Mouse (Mus musculus): ENCODE data around the gene Actr2. TPM values are rescaled to one million over a fixed set of nuclear protein-coding genes. Genes with fewer than 3 reads are reported as not detected.
"Not testable (repeated sequence)": the region's sequence is repeated elsewhere in the genome, so short reads cannot be mapped to it uniquely, and the experiment has no call there.

The Actr2 gene
- total RNA-seq, 2 experiments from 2014 or later = 75.6 to 76.9 TPM

DNA sequence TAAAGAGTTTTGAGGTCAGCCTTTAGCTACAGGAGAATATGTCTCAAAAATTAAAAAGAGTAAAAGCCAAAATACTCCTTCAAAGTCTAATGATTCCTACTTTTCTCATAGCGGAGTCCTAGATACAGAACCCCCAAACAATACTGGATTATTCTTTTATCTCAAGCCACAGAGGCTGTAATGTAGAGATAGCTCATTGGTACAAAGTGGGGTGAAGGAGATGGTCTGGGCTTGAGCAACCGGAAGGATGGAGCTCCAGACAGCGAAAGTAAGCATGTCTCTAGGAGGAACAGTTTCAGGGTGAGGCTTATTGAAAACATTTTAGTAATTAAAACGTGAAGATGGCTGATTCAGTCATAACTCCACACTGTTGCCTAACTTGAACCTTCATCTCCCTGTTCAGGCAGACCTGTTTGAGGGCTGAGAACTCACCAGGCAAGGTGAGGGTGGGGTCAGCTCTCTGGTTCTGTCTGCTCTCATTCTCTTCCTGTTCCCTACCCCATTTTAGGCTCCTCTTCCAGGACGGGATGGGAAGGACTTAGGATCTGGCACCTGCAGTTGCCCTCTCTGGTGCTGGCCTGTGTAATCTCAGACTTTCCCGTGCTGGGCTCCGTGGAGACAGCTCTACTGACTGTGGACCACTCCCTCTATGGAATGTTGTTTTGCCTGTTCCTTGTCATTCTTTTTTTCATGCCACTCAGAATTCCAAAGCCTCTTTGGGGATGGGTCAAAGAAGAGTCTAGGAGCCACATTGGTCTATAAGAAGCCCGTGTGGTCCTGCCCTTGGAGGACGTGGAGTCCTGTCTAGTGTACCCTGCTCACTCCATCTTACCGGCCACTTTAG is 14.2 kb upstream of the Actr2 start:
- DNase-seq = no peak
- intact Hi-C loops (cut with DNase I) = no loop called here

DNA sequence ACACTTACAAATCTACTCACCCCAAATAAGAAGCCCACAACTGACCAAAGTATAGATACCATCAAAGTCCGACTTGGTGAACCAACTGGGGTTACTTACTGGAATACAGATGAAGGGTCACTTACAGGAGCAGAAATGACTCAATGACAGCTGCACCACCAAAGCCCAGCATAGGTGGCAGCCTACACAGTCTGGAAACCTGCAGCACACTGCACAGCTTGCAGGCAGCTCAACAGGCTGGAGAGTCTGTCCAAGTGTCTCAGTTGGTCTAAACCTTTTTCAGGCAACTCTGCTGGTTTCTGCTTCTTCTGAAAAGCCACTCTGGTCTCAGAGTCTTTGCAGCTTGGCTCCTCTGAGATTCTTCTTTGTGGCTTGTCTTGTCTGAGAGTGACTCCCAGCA is 12.7 kb upstream of the Actr2 start:
- intact Hi-C loops (cut with DNase I) = no loop called here
- no peak for DNase-seq

DNA sequence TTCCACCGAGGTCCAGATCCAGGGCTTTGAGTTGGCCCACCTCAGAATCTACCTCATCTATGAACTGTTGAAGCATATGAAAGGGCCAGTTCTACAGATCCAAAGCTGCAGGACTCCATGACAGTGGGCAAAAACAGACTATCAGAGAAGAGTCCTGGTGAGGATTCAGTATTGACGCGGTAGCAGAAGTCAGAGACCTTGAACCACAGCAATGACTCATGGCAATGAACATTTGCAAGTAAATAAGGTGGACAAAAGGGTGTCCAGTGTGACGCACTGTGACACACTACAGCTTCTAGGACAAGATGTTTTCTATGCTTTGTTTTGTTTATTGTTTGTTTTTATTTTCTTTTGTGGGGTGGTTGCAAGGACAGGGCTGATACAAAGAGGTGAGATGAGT is 4.0 kb upstream of the Actr2 start:
- intact Hi-C loops (cut with DNase I) = loop anchor here (10.0 kb wide), 1 partner anchor 518 kb away; no protein-coding TSS in a partner anchor
- DNase-seq = no peak

DNA sequence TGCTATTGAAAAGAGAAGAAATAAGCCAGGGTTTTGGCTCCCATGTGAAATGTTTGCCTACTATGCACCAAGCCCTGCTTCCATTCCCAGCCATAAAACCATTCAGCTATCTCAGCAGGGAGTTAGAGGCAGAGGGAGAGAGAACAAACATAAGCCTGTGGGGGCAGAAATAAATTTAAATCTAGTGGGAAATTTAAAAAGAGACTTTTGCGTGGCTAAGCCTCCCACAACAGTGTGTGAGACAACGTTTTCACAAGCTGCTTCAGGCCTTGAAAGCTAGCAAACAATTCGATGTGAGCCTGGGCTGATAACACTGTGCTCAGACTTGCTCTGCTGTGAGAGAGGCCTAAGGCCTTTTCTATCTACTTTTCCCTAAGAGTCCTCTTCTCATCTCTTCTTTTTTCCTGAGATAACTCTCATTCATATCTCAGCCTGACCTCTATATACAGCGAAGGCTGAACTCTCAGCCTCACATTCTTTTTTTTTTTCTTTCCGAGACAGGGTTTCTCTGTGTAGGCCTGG is 3.4 kb upstream of the Actr2 start:
- intact Hi-C loops (cut with DNase I) = loop anchor here (10.0 kb wide), 1 partner anchor 519 kb away; no protein-coding TSS in a partner anchor

DNA sequence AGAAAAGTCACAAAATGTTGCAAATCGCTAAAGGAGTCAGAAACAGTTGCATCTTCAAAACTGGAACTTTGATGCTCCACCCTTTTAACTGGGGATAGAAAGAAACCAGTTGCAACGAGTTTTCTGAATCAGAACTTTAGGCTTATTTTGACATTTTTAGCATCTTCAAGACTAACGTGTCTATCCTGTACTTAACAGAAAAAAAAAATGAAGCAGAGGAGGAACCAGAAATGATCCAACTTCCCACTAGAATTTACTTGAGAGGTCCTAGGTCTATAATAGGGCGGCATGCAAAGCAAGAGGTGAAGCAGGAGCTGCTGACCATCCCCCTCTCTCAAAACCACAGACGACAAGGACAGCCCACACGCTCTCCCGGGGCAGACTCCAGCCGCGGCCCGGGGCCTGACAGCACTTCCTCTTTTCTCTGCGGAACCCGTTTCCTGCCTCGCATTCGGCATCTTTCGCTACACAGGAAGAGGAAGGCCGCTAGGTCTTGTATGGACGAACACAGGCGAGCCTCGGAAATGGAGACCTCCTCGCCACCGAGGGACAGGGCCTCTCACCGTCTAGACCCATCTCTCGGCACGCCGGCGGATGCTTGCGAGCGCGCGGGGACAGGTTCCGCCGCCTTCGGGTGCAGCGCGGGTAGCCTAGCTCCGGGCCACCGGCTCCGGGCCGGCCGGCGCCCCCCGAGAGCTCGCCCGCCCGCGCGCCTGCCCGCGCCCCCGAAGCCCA is 540 bp downstream of the Actr2 start:
- peak; percentile 73 to 88 for DNase-seq
- intact Hi-C loops (cut with DNase I) = loop anchor here (10.0 kb wide), 1 partner anchor 523 kb away; no protein-coding TSS in a partner anchor

More for the DNA sequence above, 3.4 kb upstream of the Actr2 start:
- no peak for DNase-seq

DNA sequence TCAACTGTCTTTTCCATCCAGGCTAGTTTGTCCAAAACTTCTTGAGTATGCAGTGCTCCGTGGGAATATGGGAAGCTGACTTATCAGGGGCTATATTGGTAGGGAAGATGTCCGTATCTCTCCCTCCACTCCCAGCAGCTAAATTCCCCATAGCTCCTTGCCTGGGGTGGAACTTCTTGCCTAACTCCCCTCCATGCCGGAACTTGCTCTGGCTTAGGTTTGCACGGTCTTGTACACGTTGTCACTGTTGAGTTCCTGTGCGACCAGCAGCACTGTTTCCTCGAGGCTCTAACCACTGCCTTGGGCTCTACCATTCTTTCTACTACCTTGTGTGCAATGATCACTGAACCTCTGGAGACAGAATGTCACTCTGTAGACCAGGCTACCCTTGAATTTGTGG is 4.6 kb downstream of the Actr2 start:
- intact Hi-C loops (cut with DNase I) = no loop called here
- DNase-seq = no peak

DNA sequence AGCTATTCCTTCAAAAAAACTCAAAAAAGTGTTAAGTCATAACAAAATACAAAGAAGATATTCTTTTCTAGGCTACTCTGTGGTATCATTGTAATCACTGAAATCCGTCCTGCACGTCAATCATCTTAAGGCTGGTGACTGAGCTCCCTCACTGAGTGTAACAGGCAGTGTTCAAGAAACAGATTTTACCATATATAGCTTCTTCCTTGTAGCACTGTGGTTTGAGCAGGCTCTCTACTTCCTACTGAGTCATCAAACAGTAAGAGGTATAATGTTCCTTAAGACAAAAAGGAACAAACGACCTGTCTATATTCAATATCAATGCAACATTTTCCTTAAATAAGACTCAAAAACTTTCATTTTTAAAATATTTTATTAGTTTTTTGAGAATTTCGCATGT is 5.0 kb downstream of the Actr2 start:
- no peak for DNase-seq
- intact Hi-C loops (cut with DNase I) = no loop called here

DNA sequence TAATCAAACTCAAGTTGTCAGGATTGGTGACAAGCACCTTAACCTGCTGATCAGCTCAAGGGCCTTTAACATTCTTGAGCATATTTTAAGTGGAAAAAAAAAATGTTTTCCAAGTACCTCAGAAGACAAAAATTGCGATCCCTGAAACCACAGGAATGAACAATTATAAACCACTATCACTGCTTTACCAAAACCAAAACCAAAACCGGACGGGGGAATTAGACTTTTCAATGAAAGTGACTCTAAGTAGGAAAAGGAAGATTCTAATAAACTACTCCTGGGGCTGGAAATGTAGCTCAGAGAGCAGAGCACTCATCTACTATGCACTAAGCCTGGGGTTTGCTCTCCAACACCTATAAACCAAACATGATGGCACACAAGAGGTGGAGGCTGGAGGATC is 5.8 kb downstream of the Actr2 start:
- intact Hi-C loops (cut with DNase I) = no loop called here
- DNase-seq = no peak

DNA sequence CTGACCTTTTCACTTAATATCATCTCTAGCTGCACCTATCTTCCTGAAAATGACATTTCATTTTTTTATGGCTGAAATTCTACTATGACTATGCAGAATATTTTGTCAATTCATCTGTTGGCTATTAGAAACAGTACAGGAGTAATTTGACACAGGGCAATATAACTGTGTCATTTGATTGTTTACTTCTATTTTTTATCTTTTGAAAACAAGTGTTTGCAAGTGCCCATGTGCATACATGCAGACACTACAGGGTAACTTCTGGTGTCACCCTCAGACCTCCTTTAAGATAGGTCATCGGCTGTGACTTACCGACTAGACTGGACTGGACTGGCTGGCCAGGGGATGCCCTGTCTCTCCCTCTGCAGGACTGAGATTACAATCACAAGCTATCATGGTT is 8.8 kb downstream of the Actr2 start:
- no peak for DNase-seq
- intact Hi-C loops (cut with DNase I) = no loop called here

DNA sequence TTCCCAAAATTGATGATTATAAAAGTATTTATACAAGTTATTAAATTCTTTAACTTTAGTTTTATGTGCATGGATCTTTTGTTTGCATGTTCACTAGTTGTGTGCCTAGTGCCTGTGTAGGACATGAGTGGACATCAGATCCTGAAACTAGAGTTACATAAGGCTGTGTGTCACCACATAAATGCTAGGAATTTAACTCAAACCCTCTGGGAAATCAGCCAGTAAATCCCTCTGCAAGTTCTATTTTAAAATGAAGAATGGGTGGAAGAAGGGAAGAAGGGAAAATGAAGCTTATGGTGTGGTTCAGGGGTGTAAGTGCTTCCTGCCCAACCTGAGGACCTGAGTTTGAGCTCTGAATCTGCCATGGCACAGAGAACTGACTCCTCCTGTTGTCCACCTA is 26.4 kb downstream of the Actr2 start:
- intact Hi-C loops (cut with DNase I) = no loop called here
- no peak for DNase-seq

DNA sequence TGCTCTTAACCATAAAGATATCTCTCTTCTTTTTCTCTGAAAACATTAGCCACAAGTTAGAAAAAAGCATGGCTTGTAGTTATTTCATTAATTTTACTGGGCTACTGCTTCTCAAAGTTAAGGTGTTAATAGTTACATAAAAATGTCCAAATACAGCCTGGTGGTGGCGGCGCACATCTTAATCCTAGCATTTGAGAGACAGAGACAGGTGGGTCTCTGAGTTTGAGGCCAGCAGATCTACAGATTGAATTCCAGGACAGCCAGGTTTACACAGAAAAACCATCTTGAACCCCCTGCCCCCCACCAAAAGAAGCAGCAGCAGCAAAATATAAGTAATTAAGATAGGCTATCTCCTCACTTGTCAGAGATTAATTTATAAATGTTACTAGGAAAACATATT is 27.1 kb downstream of the Actr2 start:
- no peak for DNase-seq
- intact Hi-C loops (cut with DNase I) = no loop called here

DNA sequence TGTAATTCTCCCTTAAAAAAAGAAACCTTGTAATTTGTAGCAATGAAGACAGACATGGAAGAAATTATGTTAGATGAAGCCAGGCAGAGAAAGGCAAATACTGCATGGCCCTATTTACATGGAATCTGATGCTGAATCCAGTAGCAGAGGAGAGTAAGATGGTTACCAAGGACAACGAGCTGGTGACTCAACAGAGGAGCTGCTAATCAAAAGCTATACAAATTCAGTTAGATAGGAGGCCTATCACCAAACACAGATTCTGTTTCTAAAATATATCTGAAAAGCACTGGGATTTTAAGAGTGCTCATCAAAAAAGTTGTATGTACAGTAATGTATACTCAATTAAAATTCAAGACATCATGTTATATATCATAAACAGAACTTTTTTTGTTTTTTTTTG is 37.3 kb downstream of the Actr2 start:
- DNase-seq = no peak
- intact Hi-C loops (cut with DNase I) = no loop called here

DNA sequence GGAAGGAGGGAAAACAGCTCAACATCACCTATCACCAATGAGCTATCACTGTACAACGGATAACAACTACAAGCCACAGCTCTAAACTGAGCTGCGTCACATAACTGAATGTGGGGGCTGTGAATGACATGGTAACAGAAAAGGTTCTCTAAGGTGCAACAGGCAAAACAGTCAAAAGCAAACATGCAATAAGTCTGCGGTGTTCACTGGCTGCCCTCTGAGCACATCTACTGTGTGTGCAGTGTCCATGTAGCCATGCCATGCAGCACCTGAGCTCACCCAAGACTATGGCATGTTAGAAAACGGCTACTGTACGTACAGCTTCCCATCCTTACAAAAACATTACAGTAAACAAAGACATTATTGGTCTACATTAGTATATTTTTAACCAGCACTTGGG is 39.9 kb downstream of the Actr2 start:
- intact Hi-C loops (cut with DNase I) = loop anchor here (1.0 to 2.0 kb wide), 2 partner anchors 152 to 243 kb away; no protein-coding TSS in a partner anchor
- no peak for DNase-seq

DNA sequence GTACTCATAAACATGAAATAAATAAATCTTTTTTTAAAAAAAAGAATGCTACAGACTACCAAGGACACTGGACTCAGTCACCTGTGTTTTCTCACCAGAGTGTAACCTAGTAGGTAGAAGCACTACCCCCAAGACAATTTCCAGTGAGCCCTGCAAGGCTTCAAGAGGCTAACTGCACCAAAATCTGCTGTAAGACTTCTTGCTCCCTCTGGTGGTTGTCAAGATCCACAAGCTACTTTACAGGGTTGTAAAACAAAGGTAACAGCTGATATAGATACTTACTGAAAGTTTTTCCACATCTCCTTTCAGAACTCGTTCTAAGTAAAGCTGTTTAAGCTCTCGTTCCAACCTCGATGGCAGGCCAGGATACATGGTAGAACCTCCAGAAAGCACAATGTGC is 40.5 kb downstream of the Actr2 start:
- DNase-seq = peak in 1 of 2 experiments; percentile 17
- intact Hi-C loops (cut with DNase I) = loop anchor here (1.0 to 2.0 kb wide), 2 partner anchors 151 to 242 kb away; no protein-coding TSS in a partner anchor

DNA sequence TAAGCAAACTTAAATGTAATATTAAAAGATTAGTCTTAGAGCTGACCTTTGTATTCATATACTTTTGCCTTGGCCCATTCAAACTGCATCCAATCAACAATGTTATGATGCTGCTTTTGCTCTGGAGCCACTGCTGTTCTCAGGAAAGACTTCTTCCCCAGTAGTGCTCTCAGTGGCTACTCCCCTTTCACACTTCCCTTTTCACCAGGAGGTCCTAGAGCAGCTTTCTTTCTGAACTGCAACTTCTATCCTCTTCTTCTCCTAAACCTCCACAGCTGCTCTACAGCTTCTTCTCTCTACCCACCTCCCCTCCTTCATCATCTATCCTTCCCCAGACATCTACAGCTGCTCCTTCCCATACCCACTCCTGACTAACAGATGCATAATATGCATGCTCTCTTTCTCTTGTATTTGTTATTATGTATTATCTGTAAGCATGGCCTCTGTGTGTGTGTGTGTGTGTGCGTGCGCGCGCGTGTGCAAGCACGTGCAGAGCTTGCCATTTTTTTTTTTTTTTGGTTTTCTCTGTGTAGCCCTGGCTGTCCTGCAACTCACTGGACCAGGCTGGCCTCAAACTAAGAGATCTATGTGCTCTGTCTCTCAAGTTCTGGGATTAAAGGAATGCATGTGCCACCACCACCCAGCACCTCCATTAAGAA is 44.2 kb downstream of the Actr2 start:
- no peak for DNase-seq
- intact Hi-C loops (cut with DNase I) = no loop called here

DNA sequence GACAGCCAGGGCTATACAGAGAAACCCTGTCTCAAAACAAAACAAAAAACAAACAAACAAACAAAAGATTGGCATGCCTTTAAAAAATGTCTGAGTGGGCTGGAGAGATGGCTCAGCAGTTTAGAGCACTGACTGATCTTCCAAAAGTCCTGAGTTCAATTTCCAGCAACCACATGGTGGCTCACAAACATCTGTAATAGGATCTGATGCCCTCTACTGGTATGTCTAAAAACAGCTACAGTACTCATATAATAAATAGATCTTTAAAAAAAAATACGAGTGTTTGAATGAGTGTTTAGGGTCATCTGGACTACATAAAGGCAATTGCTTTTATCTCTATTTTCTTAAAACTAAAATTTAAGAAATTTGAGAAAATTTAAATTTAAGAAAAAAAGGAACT is 45.2 kb downstream of the Actr2 start:
- intact Hi-C loops (cut with DNase I) = no loop called here
- DNase-seq = no peak

DNA sequence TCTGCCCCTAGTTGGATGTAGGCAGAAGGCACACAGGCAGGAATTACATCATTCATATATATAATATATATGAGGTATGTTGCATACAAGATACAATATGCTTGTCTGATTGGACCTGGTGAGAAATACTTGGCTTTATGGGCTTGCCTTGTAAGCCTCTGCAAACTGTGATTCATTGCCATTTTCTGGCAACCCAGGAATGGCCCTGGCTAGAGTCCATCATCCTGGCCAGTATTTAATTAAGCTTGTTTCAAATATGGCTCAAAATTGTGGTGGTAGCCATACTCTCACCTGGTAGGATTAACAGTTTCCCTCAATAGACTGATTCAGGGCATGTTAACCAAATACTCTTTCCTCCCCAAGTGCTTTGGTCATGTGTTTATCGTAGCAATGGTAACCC is 46.6 kb downstream of the Actr2 start:
- intact Hi-C loops (cut with DNase I) = no loop called here
- no peak for DNase-seq

DNA sequence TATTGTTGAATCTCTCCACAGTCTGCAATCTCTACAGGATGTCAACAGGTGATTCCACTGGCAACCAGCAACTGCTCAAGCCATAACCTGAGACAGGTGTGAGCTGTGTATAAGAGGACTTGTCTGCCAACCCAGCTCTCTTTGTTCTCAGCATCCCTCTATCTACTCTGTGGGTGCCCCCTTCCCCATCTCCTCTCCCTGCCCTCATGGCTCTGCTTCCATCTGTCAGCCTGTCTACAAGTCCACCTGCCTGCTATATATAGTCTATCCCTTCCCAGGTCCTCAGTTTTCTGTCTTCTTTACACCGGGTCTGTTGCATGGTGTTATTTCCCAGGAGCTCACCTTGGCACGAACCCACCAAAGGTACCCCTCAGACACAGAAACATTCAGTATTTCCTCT is 47.8 kb downstream of the Actr2 start:
- no peak for DNase-seq
- intact Hi-C loops (cut with DNase I) = no loop called here

DNA sequence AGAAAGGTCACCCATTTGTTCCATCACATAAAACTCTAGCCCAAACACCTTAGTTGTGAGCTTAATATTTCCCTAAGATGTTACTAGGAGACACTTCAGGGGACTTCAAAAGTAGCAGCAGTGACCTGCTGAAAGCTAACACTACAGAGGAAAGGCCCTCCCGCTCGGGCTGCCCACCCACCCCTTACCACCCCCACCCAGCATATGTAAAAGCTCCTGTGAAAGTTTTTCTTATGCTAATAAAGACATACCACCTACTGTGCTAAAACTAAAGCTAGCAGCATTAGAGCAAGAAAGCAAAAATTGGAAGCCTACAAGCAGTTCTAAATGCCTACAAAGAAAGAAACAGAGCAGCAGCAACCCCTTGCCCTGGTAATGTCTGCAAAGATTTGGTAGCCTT is 48.6 kb downstream of the Actr2 start:
- intact Hi-C loops (cut with DNase I); DNase-seq: not testable (repeated sequence)

DNA sequence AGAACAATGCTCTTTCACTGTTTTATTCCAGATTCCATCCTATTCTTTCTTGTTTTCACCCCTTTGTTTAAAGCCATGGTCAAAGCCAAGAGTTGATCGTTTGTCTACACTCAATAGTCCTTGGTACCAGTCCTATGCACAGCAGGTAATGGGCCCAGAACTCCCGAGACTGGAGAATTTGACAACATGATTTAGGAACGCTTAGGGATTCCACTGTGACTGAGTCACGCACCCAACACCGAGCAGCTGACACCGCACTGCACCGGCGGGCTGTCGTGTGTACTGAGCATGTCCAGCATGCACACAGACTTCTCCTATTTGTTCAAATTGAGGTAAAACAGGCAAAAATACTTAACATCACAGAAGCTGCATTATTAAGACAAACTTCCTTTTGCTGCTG is 49.9 kb downstream of the Actr2 start:
- DNase-seq; intact Hi-C loops (cut with DNase I): not testable (repeated sequence)

DNA sequence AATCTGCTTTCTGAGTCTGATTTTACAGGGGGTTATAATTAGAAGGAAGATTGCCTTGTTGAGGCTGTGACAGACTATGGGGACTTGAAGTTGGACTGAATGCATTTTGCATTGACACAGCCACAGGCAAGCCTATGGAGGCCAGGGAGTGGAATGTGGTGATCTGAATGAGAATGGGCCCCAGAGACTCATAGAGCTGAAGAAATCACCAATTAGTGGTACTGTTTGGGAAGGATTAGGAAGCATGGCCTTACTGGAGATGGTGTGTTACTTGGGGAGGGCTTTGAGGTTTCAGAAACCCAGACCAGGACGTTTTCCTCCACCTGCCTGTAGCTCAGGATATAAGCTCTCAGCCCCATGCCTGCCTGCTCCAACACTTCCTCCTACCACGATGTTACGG is 53.0 kb downstream of the Actr2 start:
- intact Hi-C loops (cut with DNase I) = no loop called here
- DNase-seq = no peak

Data from heart, postnatal 36 days (tissue).